Mouse (Mus musculus): ENCODE results near the gene Bard1.

DNA sequence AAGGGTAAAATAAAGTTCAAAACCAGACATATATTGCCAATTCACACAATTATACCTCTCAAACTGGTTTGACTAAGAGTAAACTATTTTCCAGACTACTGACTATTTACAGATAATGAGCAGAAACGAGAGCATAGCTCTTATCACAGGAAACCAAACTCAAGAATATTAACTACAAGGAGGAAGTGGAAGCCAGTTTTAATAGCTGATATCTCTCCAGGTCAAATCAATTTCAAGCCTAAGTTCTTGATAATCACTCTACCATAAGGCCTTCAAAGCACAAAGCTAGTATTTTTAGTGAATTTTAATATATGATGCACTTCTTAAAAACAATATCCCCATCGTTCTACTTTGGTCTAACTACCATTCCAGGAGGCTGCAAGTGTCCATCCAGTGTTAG is 57.8 kb downstream of the Bard1 start:
- TF ChIP-seq CTCF (IDR thresholded peaks at IDR 0.05; ENCODE audit: borderline replicate concordance, insufficient read depth, low read length) (no peak), POLR2A (IDR thresholded peaks at IDR 0.05; ENCODE audit: low read depth, low read length) (no peak)
